Mouse (Mus musculus) forebrain, embryonic 14.5 days (tissue): ENCODE measurements at regions not wholly inside any gene's neighbourhood (a gene's known extent, or its start where the extent isn't known, plus 50 kb on each side); places are given as distances from the start of the nearest gene placed in this dataset.

ENCODE experiments used
- ATAC-seq: fragments of 200-750 bp; cut with Nextera tagmentation; 2 replicates; pipeline ENCODE4 v1.8.0; 2017; ENCODE audit warnings: mild to moderate bottlenecking, moderate library complexity
- DNase-seq: peaks from one replicate; pipeline ENCODE4 v3.0.0-alpha.2; 2015; ENCODE audit warnings: low spot score
- H3K27ac ChIP-seq: fragments of 300-500 bp; sonication (generic); 2 replicates; pipeline ENCODE4 v1.5.1; 2014; ENCODE audit warnings: low read depth, mild to moderate bottlenecking, control low read depth, low read length, moderate library complexity
- H3K27me3 ChIP-seq: fragments of 300-500 bp; sonication (generic); replicated peaks from 2 replicates; pipeline ENCODE4 v1.6.1; 2014; ENCODE audit warnings: low read length, control low read depth, mixed read lengths; ENCODE audit not compliant: control insufficient read depth, insufficient read depth
- H3K36me3 ChIP-seq: fragments of 300-500 bp; sonication (generic); 2 replicates; pipeline ENCODE4 v1.6.1; 2014; ENCODE audit warnings: low read length, control low read depth; ENCODE audit not compliant: control insufficient read depth, insufficient read depth
- H3K4me1 ChIP-seq: fragments of 300-500 bp; sonication (generic); 2 replicates; pipeline ENCODE4 v1.6.1; 2014; ENCODE audit warnings: antibody characterized with exemption, low read length, control low read depth; ENCODE audit not compliant: control insufficient read depth, insufficient read depth
- H3K4me2 ChIP-seq: fragments of 300-500 bp; sonication (generic); 2 replicates; pipeline ENCODE4 v1.6.1; 2014; ENCODE audit warnings: mild to moderate bottlenecking, control low read depth, low read length
- H3K4me3 ChIP-seq: fragments of 300-500 bp; sonication (generic); 2 replicates; pipeline ENCODE4 v1.5.1; 2014; ENCODE audit warnings: low read depth, low read length, control low read depth
- H3K9ac ChIP-seq: fragments of 300-500 bp; sonication (generic); 2 replicates; pipeline ENCODE4 v1.6.1; 2014; ENCODE audit warnings: mild to moderate bottlenecking, low read length, control low read depth, moderate library complexity
- H3K9me3 ChIP-seq: fragments of 300-500 bp; sonication (generic); replicated peaks from 2 replicates; pipeline ENCODE4 v1.6.1; 2016; ENCODE audit warnings: low read length, control low read depth, mixed read lengths; ENCODE audit not compliant: control insufficient read depth
- WGBS: fragments of 180-500 bp; shearing (Covaris S2); extraction: QIAGEN DNeasy Blood & Tissue Kit; methylation state at CpG from one replicate; pipeline ENCODE4 v1.1.7; 2014; 5-methylcytosine and 5-hydroxymethylcytosine counted together

DNA sequence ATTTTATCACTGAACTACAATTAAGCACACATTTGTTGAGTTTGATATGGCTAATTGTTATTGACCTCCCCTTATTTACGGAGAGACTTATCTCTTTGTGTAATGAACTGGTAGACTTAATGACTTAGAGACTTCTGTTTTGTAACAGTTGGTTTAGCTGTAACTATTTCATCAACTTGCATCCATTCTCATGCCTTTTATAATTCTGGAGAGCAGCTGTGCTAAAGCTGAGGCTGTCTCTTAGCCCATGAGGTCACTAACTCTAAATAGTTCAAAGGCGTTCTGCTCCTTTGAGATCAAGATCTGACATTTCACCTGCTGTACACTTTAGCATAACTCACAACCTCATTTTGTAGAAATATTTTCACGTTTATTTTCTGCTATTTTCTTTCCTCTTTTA is 541.5 kb upstream of the Mef2c start:
- no peak for DNase-seq
- H3K9me3 ChIP-seq, result no peaks in the 10 kb centered on the region

GRCm38 (mm10) chr13:82971722-82972121 is 532.1 kb upstream of the Mef2c start:
- Histone ChIP-seq H3K4me3 (no peak overlapping the region), H3K27ac (no peak overlapping the region), H3K27me3 (no peaks in the 10 kb centered on the region), H3K9ac (no peak overlapping the region), H3K36me3 (no peaks in the 10 kb centered on the region), H3K9me3 (no peaks in the 10 kb centered on the region), H3K4me1 (no peaks in the 10 kb centered on the region), H3K4me2 (no peak overlapping the region)
- DNase-seq (peak; percentile 68), ATAC-seq (peak; percentile 77)
- 69% methylated on average over 9 of the region's 9 CpGs for WGBS

More for the DNA sequence above, 541.5 kb upstream of the Mef2c start:
- Histone ChIP-seq H3K4me2 (no peak overlapping the region), H3K4me3 (no peak overlapping the region), H3K36me3 (no peaks in the 10 kb centered on the region), H3K27ac (no peak overlapping the region), H3K4me1 (no peaks in the 10 kb centered on the region), H3K27me3 (no peaks in the 10 kb centered on the region), H3K9ac (no peak overlapping the region)
- no peak for ATAC-seq
- 77% methylated on average over 3 of the region's 3 CpGs for WGBS

DNA sequence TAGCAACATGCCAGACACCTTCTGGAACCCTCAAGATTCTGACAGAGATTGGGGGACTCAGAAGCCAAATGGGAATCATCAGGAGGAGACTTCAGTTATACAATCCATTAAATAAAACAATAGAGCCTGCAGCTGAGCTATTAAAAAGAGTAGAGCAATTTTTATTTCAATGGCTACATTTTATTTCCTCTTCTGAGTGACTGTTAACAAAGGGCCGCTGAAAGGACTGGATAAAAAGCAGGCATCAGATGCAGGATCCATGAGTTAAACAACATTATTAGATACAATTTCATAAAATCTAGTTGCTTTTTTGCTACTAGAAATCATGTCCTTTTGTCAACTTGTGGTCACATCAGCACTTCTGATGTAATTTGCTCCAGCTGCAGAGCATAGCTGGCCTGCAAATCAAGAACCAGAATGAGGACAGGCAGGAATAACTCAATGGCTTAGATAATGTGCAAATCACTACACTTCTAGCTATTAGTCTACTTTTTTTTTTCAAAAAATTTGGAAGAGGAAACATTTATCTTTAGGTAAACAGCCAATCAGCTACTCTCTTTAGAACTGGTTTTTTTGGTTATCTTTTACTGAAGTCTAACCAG is 529.5 kb upstream of the Mef2c start:
- peak; percentile 63 for ATAC-seq
- WGBS, result 84% methylated on average over 1 of the region's 1 CpGs

GRCm38 (mm10) chr13:83001118-83001517 is 502.7 kb upstream of the Mef2c start:
- H3K4me2 ChIP-seq, result no peak overlapping the region
- no peak overlapping the region for H3K4me3 ChIP-seq
- H3K9ac ChIP-seq, result no peak overlapping the region
- no peaks in the 10 kb centered on the region for H3K4me1 ChIP-seq
- no peaks in the 10 kb centered on the region for H3K36me3 ChIP-seq
- no peaks in the 10 kb centered on the region for H3K9me3 ChIP-seq
- H3K27me3 ChIP-seq, result no peaks in the 10 kb centered on the region
- H3K27ac ChIP-seq, result no peak overlapping the region
- ATAC-seq, result no peak
- DNase-seq, result no peak

More for the DNA sequence above, 529.5 kb upstream of the Mef2c start:
- Histone ChIP-seq H3K9ac (no peak overlapping the region), H3K4me1 (no peaks in the 10 kb centered on the region), H3K9me3 (no peaks in the 10 kb centered on the region), H3K27ac (no peak overlapping the region), H3K4me3 (no peak overlapping the region), H3K4me2 (no peak overlapping the region), H3K36me3 (no peaks in the 10 kb centered on the region), H3K27me3 (no peaks in the 10 kb centered on the region)
- DNase-seq, result peak; percentile 44

DNA sequence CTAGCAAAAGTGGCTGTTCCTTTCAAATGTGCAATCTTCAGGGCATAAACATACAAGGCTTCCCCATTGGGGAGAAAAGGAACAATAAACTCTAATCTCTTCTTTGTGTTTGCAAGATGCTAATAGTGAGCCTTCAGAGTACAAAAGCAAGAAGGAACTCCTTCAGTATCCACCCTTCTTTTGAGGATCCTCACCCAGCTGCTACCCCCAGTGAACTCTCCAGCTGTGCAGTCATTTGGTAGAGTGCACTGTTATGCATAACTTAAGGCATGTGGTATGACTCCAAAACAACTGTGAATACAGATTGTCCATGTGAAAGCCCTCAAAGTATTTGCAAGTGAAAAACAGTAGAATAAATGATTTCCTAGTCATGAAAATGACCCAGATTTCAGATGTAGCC is 487.1 kb upstream of the Mef2c start:
- Histone ChIP-seq H3K9me3 (0 out of 2 replicates have a peak, but pooled peaks cover 3% of the 10 kb centered on the region), H3K4me2 (no peak overlapping the region), H3K4me3 (no peak overlapping the region), H3K27ac (no peak overlapping the region), H3K9ac (no peak overlapping the region), H3K4me1 (no peaks in the 10 kb centered on the region), H3K27me3 (no peaks in the 10 kb centered on the region), H3K36me3 (no peaks in the 10 kb centered on the region)
- ATAC-seq (peak; percentile 61), DNase-seq (peak; percentile 31)

GRCm38 (mm10) chr13:83020829-83021228 is 483.0 kb upstream of the Mef2c start:
- WGBS, result 51% methylated on average over 3 of the region's 3 CpGs
- no peak overlapping the region for H3K27ac ChIP-seq
- peak; percentile 27 for DNase-seq
- no peaks in the 10 kb centered on the region for H3K27me3 ChIP-seq
- H3K4me2 ChIP-seq, result no peak overlapping the region
- no peaks in the 10 kb centered on the region for H3K4me1 ChIP-seq
- H3K4me3 ChIP-seq, result no peak overlapping the region
- no peaks in the 10 kb centered on the region for H3K36me3 ChIP-seq
- H3K9ac ChIP-seq, result no peak overlapping the region
- H3K9me3 ChIP-seq, result no peaks in the 10 kb centered on the region
- peak; percentile 44; the same call in 1 of the 2 replicates for ATAC-seq

GRCm38 (mm10) chr13:83023972-83024371 is 479.9 kb upstream of the Mef2c start:
- no peaks in the 10 kb centered on the region for H3K4me1 ChIP-seq
- 84% methylated on average over 4 of the region's 4 CpGs for WGBS
- no peak for ATAC-seq
- no peak overlapping the region for H3K4me3 ChIP-seq
- H3K36me3 ChIP-seq, result no peaks in the 10 kb centered on the region
- no peak for DNase-seq
- no peak overlapping the region for H3K27ac ChIP-seq
- no peak overlapping the region for H3K9ac ChIP-seq
- no peaks in the 10 kb centered on the region for H3K9me3 ChIP-seq
- H3K27me3 ChIP-seq, result no peaks in the 10 kb centered on the region
- no peak overlapping the region for H3K4me2 ChIP-seq

DNA sequence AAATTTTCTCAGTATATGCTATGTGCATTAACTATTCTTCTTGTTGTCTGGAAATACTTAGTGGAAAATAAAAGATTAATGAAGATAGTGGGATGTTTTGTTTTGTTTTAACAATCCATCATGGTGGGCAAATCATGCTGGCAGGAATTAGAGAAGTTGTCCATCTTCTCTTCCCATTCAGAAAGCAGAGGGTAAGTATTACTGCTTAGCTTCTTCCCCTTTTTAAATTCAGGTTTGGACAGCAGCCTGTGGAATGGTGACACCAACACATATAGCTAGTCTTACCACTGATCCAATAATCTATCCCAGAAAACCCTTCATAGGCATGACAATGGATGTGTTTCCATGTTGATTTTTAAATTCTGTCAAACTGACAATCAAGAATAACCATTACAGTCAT is 467.9 kb upstream of the Mef2c start:
- H3K27me3 ChIP-seq, result no peaks in the 10 kb centered on the region
- H3K27ac ChIP-seq, result no peak overlapping the region
- H3K36me3 ChIP-seq, result no peaks in the 10 kb centered on the region
- no peak overlapping the region for H3K9ac ChIP-seq
- ATAC-seq (no peak), DNase-seq (no peak)
- no peaks in the 10 kb centered on the region for H3K9me3 ChIP-seq
- H3K4me2 ChIP-seq, result no peak overlapping the region
- H3K4me1 ChIP-seq, result no peaks in the 10 kb centered on the region
- no peak overlapping the region for H3K4me3 ChIP-seq

DNA sequence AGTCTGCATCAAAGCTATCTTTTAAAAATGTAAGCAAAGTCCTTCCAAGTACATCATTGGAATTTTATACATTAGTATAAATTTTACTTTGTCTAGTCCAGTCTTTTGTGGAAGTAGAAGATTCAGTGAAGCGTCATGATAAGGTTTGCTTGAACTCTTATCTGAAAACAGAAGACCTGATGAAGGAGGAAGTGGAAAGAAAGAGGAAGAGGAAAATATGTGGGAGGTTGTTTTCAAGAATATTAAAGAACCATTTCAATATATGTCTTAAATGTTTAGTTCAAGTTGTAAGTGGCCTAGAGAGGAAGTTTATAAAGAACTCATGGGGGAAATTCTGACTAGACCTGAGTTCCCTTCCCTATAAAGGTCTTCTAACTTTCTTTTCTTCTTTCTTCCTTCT is 462.3 kb upstream of the Mef2c start:
- Histone ChIP-seq H3K4me2 (no peak overlapping the region), H3K27me3 (no peaks in the 10 kb centered on the region), H3K4me1 (no peaks in the 10 kb centered on the region), H3K4me3 (no peak overlapping the region), H3K9ac (no peak overlapping the region), H3K36me3 (no peaks in the 10 kb centered on the region), H3K9me3 (no peaks in the 10 kb centered on the region), H3K27ac (no peak overlapping the region)
- ATAC-seq (no peak), DNase-seq (no peak)
- 94% methylated on average over 1 of the region's 1 CpGs for WGBS
